Mouse (Mus musculus): ENCODE data around the gene Ptpn22. TPM values are rescaled to one million over a fixed set of nuclear protein-coding genes. Genes with fewer than 3 reads are reported as not detected.
"Not testable (repeated sequence)": the region's sequence is repeated elsewhere in the genome, so short reads cannot be mapped to it uniquely, and the experiment has no call there.

The Ptpn22 gene
- total RNA-seq (2018; cell fraction: chromatin; rRNA removed): 100 to 1,000 TPM in 3 of 26 experiments, 10 to 100 TPM in 22, 1 to 10 TPM in 1; 8.8 to 119 (median 53.3) TPM
- 10 to 100 TPM; 16.1 to 56.1 (median 36.7) TPM for total RNA-seq (2018; cell fraction: cytosol; rRNA removed)
- total RNA-seq (2018; cell fraction: nucleus; rRNA removed): 10 to 100 TPM; 13.7 to 89.5 (median 30.4) TPM
- polyA plus RNA-seq (2018): 18.6 to 55.2 TPM (median 22.4 TPM) in 3 replicates

- H3K4me3 ChIP-seq (ENCODE audit: inconsistent target): peak within 1 kb of the TSS; percentile 59
- H3K36me3 ChIP-seq (ENCODE audit: inconsistent target): no peaks in the 10 kb centered on the region
- H3K79me2 ChIP-seq (ENCODE audit: inconsistent target): peaks cover 39% of the 10 kb centered on the region
- peak within 1 kb of the TSS; percentile 98 for H3K27ac ChIP-seq
- WGBS (ENCODE audit: missing documents): under 1% methylated on average over 12 of the region's 12 CpGs
Measured at GRCm38 (mm10) chr3:103858881-103859801, at the start of gene Ptpn22. TSS of gene Ptpn22 (plus strand) at chr3:103859795.

- peaks cover 51% of the 10 kb centered on the region for H3K79me2 ChIP-seq (ENCODE audit: inconsistent target)
- under 1% methylated on average over 13 of the region's 14 CpGs for WGBS (ENCODE audit: missing documents)
- peak overlapping the region; percentile 83 for H3K27ac ChIP-seq
- H3K4me3 ChIP-seq (ENCODE audit: inconsistent target): peak overlapping the region; percentile 78
- peaks cover 23% of the 10 kb centered on the region for H3K36me3 ChIP-seq (ENCODE audit: inconsistent target)
Measured at GRCm38 (mm10) chr3:103809799-103810150, 49.8 kb upstream of the Ptpn22 start.

GRCm38 (mm10) chr3:103810967-103811366 is 48.6 kb upstream of the Ptpn22 start:
- H3K79me2 ChIP-seq (ENCODE audit: inconsistent target): peaks cover 45% of the 10 kb centered on the region
- peaks cover 30% of the 10 kb centered on the region for H3K36me3 ChIP-seq (ENCODE audit: inconsistent target)
- 94% methylated on average over 6 of the region's 6 CpGs for WGBS (ENCODE audit: missing documents)
- no peak overlapping the region for H3K27ac ChIP-seq
- no peak overlapping the region for H3K4me3 ChIP-seq (ENCODE audit: inconsistent target)

- no peaks in the 10 kb centered on the region for H3K36me3 ChIP-seq (ENCODE audit: inconsistent target)
- no peaks in the 10 kb centered on the region for H3K79me2 ChIP-seq (ENCODE audit: inconsistent target)
- H3K27ac ChIP-seq: no peak overlapping the region
- no peak overlapping the region for H3K4me3 ChIP-seq (ENCODE audit: inconsistent target)
Measured at GRCm38 (mm10) chr3:103827548-103827947, 32.0 kb upstream of the Ptpn22 start.

- 85% methylated on average over 3 of the region's 3 CpGs for WGBS (ENCODE audit: missing documents)
- H3K36me3 ChIP-seq (ENCODE audit: inconsistent target): no peaks in the 10 kb centered on the region
- H3K27ac ChIP-seq: no peak overlapping the region
- H3K79me2 ChIP-seq (ENCODE audit: inconsistent target): no peaks in the 10 kb centered on the region
- H3K4me3 ChIP-seq (ENCODE audit: inconsistent target): no peak overlapping the region
Measured at GRCm38 (mm10) chr3:103829036-103829435, 30.6 kb upstream of the Ptpn22 start.

GRCm38 (mm10) chr3:103830681-103831080 is 28.9 kb upstream of the Ptpn22 start:
- H3K4me3 ChIP-seq (ENCODE audit: inconsistent target); H3K79me2 ChIP-seq (ENCODE audit: inconsistent target); H3K36me3 ChIP-seq (ENCODE audit: inconsistent target); H3K27ac ChIP-seq: not testable (repeated sequence)
- WGBS (ENCODE audit: missing documents): 14% methylated on average over 1 of the region's 1 CpGs

GRCm38 (mm10) chr3:103831146-103831545 is 28.4 kb upstream of the Ptpn22 start:
- Histone ChIP-seq H3K27ac (no peak overlapping the region), H3K4me3 (ENCODE audit: inconsistent target) (no peak overlapping the region), H3K79me2 (ENCODE audit: inconsistent target) (no peaks in the 10 kb centered on the region), H3K36me3 (ENCODE audit: inconsistent target) (no peaks in the 10 kb centered on the region)
- 98% methylated on average over 7 of the region's 7 CpGs for WGBS (ENCODE audit: missing documents)

GRCm38 (mm10) chr3:103832426-103832825 is 27.2 kb upstream of the Ptpn22 start, which contains the start of gene Bcl2l15:
TSS of gene Bcl2l15 (plus strand) at chr3:103832601.
- no peaks in the 10 kb centered on the region for H3K79me2 ChIP-seq (ENCODE audit: inconsistent target)
- H3K4me3 ChIP-seq (ENCODE audit: inconsistent target): no peak within 1 kb of the TSS
- H3K27ac ChIP-seq: no peak within 1 kb of the TSS
- H3K36me3 ChIP-seq (ENCODE audit: inconsistent target): no peaks in the 10 kb centered on the region

GRCm38 (mm10) chr3:103834001-103834400 is 25.6 kb upstream of the Ptpn22 start:
- Histone ChIP-seq H3K27ac (no peak overlapping the region), H3K36me3 (ENCODE audit: inconsistent target) (no peaks in the 10 kb centered on the region), H3K4me3 (ENCODE audit: inconsistent target) (no peak overlapping the region), H3K79me2 (ENCODE audit: inconsistent target) (no peaks in the 10 kb centered on the region)
- WGBS (ENCODE audit: missing documents): 89% methylated on average over 2 of the region's 2 CpGs

GRCm38 (mm10) chr3:103835272-103835950 is 24.2 kb upstream of the Ptpn22 start:
- no peaks in the 10 kb centered on the region for H3K36me3 ChIP-seq (ENCODE audit: inconsistent target)
- no peak overlapping the region for H3K27ac ChIP-seq

GRCm38 (mm10) chr3:103835951-103836310 is 23.7 kb upstream of the Ptpn22 start:
- Histone ChIP-seq H3K4me3 (ENCODE audit: inconsistent target) (no peak overlapping the region), H3K36me3 (ENCODE audit: inconsistent target) (no peaks in the 10 kb centered on the region), H3K27ac (no peak overlapping the region), H3K79me2 (ENCODE audit: inconsistent target) (no peaks in the 10 kb centered on the region)
- 75% methylated on average over 10 of the region's 10 CpGs for WGBS (ENCODE audit: missing documents)

More at GRCm38 (mm10) chr3:103835272-103835950, 24.2 kb upstream of the Ptpn22 start:
- Histone ChIP-seq H3K79me2 (ENCODE audit: inconsistent target) (no peaks in the 10 kb centered on the region), H3K4me3 (ENCODE audit: inconsistent target) (no peak overlapping the region)
- 85% methylated on average over 6 of the region's 6 CpGs for WGBS (ENCODE audit: missing documents)

- H3K4me3 ChIP-seq (ENCODE audit: inconsistent target): no peak overlapping the region
- 98% methylated on average over 5 of the region's 5 CpGs for WGBS (ENCODE audit: missing documents)
- no peaks in the 10 kb centered on the region for H3K79me2 ChIP-seq (ENCODE audit: inconsistent target)
- H3K36me3 ChIP-seq (ENCODE audit: inconsistent target): no peaks in the 10 kb centered on the region
- H3K27ac ChIP-seq: no peak overlapping the region
Measured at GRCm38 (mm10) chr3:103836453-103836852, 23.1 kb upstream of the Ptpn22 start.

GRCm38 (mm10) chr3:103839711-103840110 is 19.9 kb upstream of the Ptpn22 start:
- WGBS (ENCODE audit: missing documents): 94% methylated on average over 6 of the region's 6 CpGs
- Histone ChIP-seq H3K36me3 (ENCODE audit: inconsistent target) (no peaks in the 10 kb centered on the region), H3K27ac (no peak overlapping the region), H3K79me2 (ENCODE audit: inconsistent target) (no peaks in the 10 kb centered on the region), H3K4me3 (ENCODE audit: inconsistent target) (no peak overlapping the region)

GRCm38 (mm10) chr3:103840195-103840594 is 19.4 kb upstream of the Ptpn22 start:
- not testable (repeated sequence) for H3K27ac ChIP-seq; H3K36me3 ChIP-seq (ENCODE audit: inconsistent target); H3K79me2 ChIP-seq (ENCODE audit: inconsistent target); H3K4me3 ChIP-seq (ENCODE audit: inconsistent target)
- 88% methylated on average over 3 of the region's 3 CpGs for WGBS (ENCODE audit: missing documents)

- not testable (repeated sequence) for H3K79me2 ChIP-seq (ENCODE audit: inconsistent target); H3K27ac ChIP-seq; H3K36me3 ChIP-seq (ENCODE audit: inconsistent target); H3K4me3 ChIP-seq (ENCODE audit: inconsistent target)
- whole genome bisulfite sequencing (ENCODE audit: missing documents): 52% methylated on average over 6 of the region's 7 CpGs
Measured at GRCm38 (mm10) chr3:103840946-103841345, 18.6 kb upstream of the Ptpn22 start.
